Mouse (Mus musculus): ENCODE data around the gene Gm49342.
"Not testable (repeated sequence)": the region's sequence is repeated elsewhere in the genome, so short reads cannot be mapped to it uniquely, and the experiment has no call there.

Gene Gm49342

DNA sequence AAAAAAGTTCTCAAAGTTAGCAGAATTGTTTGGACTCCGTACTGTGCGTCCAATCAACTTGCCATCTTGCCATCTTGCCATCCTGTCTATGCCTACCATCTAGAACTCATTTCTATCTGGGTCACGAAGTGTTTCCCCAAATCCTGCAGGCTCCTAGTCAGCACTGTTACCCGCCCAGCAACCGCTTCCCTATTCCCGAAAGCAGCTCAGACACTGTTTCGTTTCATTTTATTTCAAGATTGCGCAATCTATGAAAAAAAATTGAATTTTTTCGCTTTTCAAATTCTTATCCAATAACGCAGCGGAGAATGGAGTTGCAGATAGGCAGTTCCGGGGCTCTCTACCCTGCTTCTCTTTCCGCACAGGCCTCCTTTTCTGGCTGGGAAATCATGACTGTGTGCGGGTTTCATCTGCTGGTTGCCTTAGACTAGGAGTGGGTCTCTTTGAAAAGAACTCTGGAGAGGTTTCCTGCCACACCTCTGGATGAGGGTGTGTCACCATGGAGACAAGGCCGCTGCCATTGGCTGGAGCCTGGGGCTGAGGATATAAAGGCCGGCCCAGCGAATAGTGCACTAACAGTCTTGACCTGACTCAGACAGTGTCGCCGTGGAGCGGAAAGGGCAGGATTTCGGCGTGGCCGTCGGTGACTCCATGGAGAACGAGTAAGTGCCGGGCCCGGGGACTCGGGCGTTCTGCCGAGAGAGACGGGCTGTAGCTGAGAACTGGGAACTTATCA is at the start of gene Gm49342:
Gene Gm49342, plus strand, starts transcription at position 586 of the 736 bp plus-strand sequence.
- peak; percentile 89 for DNase-seq (ENCODE audit: low read depth)

DNA sequence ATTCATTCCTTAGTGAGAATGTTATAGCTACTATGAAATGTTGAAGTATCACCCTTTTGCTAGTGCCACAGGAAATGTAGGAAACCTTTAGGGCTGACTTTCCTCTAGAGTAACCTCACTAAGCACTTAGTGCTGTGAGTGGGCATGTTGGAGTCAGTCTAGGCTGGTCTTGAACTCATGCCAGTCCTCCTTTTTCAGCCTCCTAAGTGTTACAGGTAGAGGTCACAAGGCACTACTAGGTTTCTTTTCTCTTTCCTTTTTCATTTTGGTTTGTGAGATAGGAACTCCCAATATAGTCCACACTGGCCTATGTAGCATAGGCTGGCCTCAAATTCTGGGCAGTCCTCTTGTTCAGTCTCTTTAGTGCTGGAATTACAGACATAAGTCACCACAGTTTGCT is 48.9 kb upstream of the Gm49342 start:
- no peak for DNase-seq (ENCODE audit: low read depth)

DNA sequence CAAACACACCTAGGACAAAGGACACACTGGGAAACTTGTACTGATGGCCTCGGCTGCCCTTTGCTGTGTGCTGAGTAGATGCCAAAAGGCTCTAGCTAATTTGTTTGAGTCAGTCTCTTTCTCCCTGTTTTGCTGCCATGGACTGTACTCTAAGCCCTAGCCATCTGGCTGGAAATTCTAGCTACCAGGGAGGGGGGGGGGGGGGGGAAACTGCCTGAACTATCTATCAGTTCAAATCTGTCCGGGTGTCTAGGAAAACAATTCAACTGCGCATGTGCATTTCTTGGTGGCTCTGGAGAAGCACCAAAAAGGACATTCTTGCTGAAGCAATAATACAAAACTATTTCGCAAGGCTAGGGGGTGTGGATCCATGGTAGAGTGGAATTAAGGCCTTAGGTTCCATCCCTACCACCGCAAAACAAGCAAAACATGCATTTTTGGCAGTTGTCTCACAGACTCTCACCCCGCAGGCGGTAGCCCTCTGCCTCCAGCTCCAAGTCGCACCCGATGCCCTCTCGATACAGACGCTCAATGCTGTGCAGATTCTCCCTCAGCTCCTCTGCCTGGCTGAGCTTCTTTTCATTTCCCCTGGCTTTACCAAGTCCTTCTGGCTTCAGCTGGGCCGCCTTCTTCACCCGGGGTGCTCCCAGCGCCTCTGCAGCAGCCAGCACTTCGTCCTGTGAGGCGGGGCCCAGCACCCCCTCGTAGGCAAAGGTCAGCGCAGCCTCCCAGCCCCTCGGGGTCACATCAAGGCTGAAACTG is 48.2 kb upstream of the Gm49342 start:
- DNase-seq (ENCODE audit: low read depth) = no peak

DNA sequence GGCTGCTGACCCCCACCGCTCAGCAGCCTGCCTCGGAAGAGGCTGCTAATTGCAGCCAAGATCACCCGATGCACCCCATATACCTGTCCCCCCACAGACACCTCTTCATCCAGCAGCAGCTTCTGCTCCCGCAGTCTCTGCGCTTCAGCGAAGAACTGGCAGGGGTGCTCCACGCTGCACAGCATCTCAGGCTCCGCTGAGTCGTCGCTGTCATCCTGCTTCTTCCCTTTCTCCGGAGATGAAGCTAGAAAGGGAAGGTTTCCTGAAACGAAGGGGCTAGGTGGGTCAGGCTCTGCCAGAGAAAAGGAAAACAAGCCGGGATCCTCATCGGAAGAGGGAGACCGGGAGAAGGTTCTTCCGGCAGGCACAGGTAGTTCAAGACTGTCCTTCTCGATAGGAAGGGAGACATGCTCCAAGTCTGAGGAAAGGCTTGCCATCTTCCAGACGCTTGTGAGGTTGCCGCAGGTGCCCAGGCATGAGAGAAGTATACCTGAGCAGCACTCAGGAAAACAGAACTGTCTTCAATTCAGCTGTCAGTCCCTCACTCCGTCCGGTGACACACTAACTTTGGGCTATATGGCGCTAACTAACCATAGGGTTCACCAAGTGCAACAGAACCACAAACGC is 47.5 kb upstream of the Gm49342 start:
- no peak for DNase-seq (ENCODE audit: low read depth)

DNA sequence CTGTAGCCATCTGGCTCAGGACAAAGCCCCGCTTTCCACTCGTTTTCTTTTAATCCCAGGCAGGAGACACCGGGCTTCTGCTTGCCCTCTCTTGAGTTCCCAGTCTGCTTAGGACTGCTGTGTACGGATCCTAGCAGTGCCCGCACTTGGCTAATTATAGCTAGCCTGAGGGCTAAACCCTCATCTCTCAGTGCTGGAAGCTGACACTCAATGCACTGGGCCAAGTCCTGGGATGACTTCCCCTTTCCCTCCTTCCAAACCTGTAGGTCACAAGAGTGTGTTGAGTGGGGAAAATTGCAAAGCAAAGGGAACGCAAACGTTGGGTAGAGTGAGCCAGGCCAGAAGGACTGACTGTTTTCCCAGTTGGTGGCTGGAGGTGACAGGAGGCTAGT is 46.9 kb upstream of the Gm49342 start, which contains the start of gene Klhl33:
Gene Klhl33, minus strand, starts transcription at position 134 of the 392 bp plus-strand sequence.
- no peak for DNase-seq (ENCODE audit: low read depth)

DNA sequence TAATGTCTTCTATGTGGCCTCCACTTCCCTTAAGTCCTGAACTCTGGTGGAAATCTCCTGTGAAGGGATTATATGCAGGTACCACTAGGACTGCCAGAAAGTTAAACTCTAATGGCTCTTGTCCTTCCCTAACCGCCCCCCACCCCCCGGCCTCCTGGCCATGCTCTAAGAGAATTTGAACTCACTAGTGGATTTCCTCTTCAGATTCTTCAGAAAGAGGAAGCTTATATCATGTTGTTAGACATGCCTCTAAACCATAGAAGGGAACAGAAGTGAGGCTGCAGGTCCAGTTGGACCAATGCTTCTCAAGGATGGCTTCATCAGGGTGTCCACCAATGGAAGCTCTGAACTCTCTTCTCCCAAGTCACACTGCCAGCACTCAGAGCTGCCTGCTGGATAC is 46.3 kb upstream of the Gm49342 start:
- not testable (repeated sequence) for DNase-seq (ENCODE audit: low read depth)

DNA sequence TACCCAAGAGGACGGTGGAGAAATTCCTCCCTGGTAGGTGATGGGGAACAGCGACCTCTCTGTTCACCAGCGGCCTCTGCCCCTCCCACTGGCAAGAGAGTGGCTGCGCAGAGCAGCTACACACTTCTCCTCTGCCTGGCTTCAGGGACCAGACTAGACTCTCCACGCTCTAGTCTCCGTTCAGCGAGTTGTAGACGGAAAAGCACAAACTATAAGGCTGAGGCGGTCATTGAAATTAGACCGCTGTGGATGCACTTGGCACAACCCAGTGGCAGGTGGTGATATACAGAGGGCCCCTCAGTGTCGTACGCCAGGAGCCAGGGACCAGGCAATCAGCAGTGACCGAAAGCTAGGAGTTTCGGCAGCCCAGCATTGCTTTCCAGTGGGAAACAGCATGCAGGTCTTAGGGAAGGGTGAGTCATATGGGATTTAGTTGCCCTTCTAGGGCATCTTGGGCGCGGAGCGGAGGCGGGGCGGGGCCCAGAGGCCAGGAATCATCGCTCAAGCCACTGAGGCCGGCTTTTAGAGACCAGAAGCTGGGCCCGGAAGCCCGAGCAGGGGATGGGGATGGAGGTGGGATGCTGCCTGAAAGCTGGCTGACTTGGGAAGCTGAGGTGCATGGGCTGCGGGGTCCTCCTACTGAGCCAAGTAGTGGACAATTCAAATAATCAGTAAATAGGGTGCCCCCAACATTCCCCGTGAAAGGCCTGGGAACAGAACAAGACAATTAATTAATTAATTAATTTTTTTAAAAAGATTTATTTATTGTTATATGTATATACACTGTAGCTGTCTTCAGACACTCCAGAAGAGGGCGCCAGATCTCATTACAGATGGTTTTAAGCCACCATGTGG is 40.1 kb upstream of the Gm49342 start:
- peak; percentile 17 for DNase-seq (ENCODE audit: low read depth)

DNA sequence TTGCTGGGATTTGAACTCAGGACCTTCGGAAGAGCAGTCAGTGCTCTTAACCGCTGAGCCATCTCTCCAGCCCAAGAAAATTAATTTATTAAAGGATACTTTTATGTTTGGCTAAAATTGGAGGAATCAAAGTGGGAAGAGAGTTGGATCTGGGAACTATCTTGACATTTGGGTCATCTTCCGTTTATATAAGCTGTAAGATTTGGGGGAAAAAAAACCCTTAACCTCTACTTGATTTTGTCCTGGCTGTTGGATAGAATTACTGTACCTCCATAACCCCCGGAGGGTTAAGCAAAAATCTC is 39.5 kb upstream of the Gm49342 start:
- DNase-seq (ENCODE audit: low read depth) = no peak

DNA sequence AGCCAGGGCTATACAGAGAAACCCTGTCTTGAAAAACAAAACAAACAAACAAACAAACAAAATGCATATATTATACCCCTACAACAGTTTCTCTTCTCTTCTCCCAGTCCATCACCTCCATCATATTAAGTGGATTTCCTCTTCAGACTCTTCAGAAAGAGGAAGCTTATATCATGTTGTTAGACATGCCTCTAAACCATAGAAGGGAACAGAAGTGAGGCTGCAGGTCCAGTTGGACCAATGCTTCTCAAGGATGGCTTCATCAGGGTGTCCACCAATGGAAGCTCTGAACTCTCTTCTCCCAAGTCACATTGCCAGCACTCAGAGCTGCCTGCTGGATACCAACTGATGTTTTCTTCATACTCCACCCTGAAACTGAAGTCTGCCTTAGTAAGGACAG is 39.0 kb upstream of the Gm49342 start:
- not testable (repeated sequence) for DNase-seq (ENCODE audit: low read depth)

DNA sequence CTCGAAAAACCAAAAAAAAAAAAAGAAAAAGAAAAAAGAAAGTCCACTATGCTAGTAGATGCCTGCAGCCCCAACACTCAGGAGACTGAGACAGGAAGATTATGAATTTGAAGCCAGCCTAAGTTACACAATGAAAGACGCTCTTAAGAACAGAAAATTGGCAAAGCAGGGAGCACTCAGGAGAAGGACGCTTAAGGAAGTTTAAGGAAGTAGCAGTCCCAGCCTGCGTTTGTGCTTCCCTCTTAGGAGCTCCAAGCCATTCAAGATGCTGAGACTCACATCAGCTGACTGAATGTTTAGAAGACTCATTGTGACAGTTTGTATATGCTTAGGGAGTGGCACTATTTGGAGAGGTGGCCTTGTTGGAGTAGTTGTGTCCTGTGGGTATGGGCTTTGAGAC is 36.2 kb upstream of the Gm49342 start:
- DNase-seq (ENCODE audit: low read depth) = no peak

DNA sequence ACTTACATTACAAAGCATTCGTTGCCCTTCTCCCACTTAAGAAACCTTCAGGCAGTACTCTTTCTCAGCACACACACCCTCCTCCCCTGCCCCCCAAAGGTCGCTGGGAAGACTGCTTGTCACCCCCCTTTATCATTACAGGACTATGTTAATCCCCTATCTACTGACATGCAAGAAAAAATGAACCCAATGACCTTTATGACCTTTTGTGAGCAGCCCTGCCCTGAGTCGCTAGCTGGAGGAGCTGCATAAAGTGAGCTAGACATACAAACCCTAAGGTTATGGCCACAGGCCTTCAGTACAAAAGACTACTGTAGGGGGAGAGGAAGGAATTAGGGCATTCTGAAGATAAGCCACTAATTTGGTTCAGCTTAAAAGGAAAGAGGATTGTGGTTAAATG is 33.0 kb upstream of the Gm49342 start:
- no peak for DNase-seq (ENCODE audit: low read depth)

DNA sequence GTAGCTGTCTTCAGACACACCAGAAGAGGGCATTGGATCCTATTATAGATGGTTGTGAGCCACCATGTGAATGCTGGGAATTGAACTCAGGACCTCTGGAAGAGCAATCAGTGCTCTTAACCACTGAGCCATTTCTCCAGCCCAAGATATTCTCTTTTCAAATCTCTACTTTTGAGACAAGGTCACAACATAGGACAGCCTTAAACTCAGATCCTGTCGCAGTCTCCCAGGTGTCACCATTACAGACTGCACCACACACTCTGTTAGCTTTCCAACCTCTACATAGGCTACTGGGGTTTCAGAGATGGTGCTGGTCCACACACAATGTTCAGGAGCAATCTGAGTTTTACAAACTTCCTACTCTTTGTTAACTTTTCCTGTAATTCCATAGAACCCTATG is 20.9 kb upstream of the Gm49342 start:
- DNase-seq (ENCODE audit: low read depth) = not testable (repeated sequence)

DNA sequence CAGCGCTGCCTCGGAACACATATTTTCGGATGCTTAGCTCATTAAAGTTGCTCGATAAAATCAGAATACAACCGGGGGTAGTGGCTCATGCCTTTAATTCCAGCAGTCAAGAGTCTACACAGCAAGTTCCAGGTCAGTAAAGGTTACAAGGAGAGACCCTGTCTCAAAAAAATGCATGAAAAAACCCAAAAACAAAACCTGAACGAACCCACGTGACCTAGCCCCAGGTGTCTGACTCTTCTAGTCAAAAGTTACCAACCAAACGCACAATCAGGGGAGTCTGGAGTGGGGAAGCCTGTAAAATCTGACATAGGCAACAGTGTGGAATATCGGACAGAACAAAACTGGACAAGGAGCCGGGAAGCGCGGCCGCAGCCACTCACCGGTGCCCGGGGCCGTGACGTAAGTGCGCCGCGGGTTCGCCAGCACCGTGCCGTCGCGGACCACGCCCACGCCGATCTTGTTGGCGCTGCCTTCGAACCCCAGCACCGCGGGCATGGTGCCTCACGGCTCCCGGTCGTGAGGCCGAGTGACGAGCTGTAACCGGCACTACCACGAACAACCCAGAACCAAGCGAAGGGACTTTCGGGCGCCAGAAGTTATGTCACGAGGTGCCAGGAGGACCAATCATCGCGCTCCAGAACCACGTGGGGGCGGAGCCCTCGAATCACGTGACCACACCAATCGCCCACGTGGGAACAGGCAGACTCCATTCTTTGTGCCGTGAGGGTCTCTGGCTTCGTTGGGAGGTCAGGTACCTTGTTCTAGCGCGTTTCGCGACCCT is 19.8 kb upstream of the Gm49342 start, which contains the start of the genes Osgep and Apex1:
Gene Osgep, minus strand, starts transcription at position 613 of the 784 bp plus-strand sequence.
Gene Apex1, plus strand, starts transcription at position 688 of the 784 bp plus-strand sequence.
- DNase-seq (ENCODE audit: low read depth) = peak; percentile 99

DNA sequence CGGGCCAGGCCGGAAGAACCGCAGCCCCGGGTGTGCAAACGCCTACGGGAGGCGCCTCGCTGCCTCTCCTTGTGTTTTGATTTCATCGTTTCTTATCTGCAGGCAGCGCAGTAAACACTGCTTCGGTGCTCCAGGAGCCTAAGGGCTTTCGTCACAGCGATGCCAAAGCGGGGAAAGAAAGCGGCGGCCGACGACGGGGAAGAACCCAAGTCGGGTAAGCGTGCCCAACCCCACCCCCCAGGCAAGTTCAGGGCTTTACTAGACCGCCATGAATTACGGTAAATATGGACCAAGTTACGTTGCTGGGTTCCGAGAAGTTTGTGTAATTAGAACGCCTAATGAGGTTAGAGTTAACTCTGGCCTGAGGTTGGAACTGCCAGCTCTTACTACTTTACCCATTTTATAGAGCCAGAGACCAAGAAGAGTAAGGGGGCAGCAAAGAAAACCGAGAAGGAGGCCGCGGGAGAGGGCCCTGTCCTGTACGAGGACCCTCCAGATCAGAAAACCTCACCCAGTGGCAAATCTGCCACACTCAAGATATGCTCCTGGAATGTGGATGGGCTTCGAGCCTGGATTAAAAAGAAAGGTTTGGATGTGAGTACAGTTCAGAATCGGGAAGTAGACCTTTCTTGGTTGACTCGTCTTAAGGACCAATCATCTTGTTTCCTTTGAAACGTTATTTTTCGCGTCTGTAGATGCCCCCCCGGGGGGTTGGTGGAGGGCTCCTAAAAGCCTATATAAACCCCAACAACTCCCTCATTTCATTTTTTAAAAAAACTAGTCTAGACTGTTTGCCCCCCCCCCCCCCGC is 19.0 kb upstream of the Gm49342 start:
- no peak for DNase-seq (ENCODE audit: low read depth)

DNA sequence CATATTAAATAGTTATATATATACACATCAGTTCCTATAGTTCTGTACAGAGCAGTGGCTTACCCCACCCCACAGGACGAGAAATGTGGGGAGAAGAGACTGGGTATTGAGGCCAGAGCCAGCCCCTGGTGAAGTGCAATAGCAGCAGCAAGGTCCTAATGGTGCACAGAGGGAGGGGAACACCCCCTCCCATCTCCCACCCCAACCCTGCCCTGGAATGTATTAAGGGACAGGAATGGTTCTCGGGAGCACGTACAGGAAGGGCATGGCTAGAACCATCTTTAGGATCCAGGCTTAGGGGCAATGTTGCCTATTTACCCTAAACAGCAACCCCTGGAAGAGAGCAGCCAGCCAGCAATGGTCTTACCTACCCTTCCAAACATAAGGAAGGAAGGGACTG is 17.0 kb upstream of the Gm49342 start:
- peak; percentile 13 for DNase-seq (ENCODE audit: low read depth)

DNA sequence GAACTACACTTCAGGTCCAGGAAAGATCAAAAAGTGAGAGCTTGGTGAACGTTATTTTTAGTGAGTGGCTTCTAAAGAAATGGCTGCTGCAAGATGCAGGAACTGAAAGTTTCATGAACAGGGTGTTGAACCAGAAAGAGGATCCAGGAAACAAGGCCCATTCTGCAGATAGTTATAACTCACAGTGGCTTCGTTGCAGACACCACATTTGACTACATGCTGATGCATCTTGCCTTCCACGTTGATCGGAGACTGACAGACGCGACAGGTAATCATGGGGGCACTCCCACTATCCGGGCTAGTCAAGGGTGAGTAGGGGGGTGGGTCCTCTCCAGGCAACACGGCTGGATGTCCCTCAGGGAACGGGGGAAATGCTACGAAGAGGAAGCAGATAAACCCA is 14.4 kb upstream of the Gm49342 start:
- DNase-seq (ENCODE audit: low read depth) = no peak

DNA sequence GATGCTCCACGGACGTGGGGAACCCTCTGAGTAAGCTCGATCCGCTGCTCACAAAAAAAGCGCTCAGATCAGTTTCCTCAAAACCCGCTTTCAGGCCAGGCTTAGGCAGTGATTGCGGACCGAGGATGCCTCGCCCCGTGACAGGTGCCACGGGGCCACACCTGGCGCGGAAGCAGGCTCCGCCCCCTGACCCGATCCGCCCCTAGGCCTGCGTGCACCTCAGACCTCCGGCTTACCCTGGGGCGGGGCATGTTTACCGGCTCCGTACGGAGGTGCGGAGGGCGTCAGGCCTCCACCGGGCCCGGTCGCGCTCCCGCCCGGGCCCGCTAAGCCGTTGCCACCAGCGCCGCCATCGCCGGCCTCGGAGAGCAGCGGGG is 14.0 kb upstream of the Gm49342 start:
- DNase-seq (ENCODE audit: low read depth) = peak; percentile 87

DNA sequence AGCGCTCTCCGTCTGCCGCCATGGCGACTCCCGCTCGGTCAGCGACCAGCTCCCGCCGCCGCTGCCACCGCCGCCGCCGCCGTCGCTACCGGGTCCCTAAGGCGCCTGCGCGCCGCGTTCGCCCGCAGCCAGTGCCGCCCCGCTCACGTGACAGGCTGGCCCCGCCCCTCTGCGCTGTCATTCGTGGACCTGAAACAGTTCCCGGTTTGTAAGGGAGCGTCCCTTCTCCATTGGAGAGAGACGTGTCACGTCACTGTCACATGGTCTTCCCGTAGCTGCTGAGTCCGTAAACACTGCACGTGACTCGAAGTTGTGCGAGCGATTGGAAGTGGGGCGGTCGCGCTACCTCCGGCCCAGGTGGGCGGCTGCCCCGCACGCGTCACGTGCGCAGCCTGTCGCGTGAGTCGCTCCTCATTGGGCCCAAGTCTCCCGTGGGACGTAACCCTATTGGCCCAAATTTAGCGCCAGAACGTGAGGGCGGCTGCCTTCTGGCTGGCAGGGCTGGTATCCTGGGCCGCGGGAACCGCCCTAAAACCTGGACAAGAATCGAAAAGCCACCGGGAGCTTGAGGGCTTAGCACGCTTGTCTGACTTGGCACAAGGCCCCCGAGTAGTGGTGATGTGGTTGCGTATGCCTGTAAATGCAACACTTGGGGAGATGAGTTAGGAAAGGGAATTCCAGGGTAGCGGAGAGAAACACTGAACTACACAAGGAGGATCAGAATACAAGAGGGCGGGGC is 13.4 kb upstream of the Gm49342 start, which contains the start of the genes Pip4p1 and Pnp:
Gene Pip4p1, minus strand, starts transcription at position 103 of the 739 bp plus-strand sequence.
Gene Pnp, plus strand, starts transcription at position 329 of the 739 bp plus-strand sequence.
- DNase-seq (ENCODE audit: low read depth) = peak; percentile 99

DNA sequence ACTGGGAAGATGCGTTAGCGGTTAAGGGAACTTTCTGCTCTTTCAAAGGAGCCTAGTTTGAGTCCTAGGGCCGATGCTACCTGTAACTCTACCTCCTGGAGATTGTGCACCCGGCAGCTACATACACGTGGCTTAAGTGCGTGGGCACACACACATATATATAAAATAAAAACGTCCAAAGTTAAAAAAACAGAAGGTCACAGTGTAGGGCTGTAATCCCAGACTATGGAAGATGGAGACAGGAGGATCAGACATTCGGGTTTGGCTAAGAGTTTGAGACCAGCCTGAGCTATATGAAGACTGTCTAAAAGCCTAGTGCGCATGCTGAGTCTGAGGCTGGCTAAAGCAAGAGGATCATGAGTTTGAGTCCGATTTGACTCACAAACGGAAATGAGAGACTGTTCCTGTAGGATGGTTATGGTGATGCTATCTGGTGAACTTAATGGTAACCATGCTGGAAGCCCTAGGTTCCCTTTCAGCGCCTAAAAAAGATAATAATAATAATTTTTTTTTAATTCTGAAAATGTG is 12.8 kb upstream of the Gm49342 start:
- DNase-seq (ENCODE audit: low read depth) = no peak

All from naive thymus-derived CD4-positive, alpha-beta T cell, adult 2 months (primary cell).